Mouse (Mus musculus) brain, embryonic 14.5 days (tissue): ENCODE measurements at regions not wholly inside any gene's neighbourhood (a gene's known extent, or its start where the extent isn't known, plus 50 kb on each side); places are given as distances from the start of the nearest gene placed in this dataset.

ENCODE experiments used
- CTCF ChIP-seq: fragments of 200-500 bp; IDR thresholded peaks from 2 replicates; pipeline ENCODE4 v1.5.1; 2012; ENCODE audit warnings: inconsistent platforms, mild to moderate bottlenecking, moderate library complexity, borderline replicate concordance; ENCODE audit not compliant: insufficient read depth, insufficient read length; ENCODE audit errors: extremely low read depth
- POLR2A ChIP-seq: fragments of 200-500 bp; IDR thresholded peaks from 2 replicates; pipeline ENCODE4 v1.6.1; 2012; ENCODE audit warnings: mild to moderate bottlenecking, inconsistent platforms, borderline replicate concordance; ENCODE audit not compliant: poor library complexity, insufficient read depth, insufficient read length, severe bottlenecking; ENCODE audit errors: extremely low read depth

GRCm38 (mm10) chr10:126243051-126243450 is 277.1 kb downstream of the Lrig3 start:
- TF ChIP-seq POLR2A (no peak), CTCF (no peak)
